Comparison of ENCODE assay signal across 12 mouse cellular contexts in the genomic region with DNA sequence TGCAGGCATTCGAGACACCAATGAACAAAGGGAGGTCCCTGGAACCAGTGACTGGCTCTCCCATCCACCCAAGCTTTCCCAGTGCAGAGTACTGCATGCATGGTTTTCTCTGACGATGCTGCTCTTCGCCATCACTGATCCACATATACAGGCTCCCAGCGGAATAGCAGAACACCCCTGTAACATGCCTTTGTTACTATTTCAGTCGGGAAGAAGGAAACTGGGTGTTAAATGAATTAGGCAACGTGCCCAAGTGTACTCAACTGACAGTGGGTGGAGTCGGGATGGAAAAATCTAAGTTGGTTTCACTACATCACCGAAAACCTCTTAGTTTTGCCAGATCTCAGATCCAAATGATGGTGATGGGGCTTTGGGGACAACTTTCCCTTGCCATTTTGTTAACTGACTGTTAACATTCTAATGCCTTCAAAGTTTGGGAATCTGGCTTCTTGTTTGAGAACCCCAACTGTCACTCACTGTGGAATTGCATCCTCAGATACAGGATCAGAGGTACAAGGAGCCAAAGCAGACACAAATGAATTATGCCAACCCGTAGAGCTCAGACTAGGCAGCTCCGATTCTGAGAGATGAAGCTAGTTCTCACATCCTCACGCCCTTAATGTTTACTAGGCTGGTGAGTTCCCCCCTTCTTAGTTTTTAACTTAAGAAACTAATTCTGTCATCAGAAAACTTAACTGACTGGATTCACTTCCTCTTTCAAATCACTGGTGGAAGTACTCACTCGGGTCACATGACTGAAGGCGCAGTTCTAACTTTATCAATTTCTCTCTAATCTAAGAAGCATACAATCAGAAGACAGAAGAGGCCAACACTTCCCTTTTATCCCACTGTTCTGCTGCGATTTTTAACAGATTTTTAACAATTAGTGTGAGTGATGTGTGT.
A peak's percentile ranks its signal among the peaks of the same experiment; 100 is the strongest.
DNase-seq lines count a peak whose midpoint lies in the region; ATAC-seq and TF ChIP-seq lines count a peak whose summit lies in the region.
"Had no signal": no experiment of that assay in that cellular context is flagged by ENCODE, and none has a peak within 500 bp of the region (broad histone marks: within the 10 kb centered on the region; RNA-seq: fewer than 3 reads in every experiment).

No protein-coding gene starts in this region.

- no peak overlapping the region for H3K4me2 ChIP-seq in kidney, embryonic 15.5 days
- H3K4me2 ChIP-seq in CH12.LX (ENCODE audit: insufficient read depth, low read depth, poor library complexity, severe bottlenecking), result peak overlapping the region; percentile 85
- H3K4me2 ChIP-seq: lung, embryonic 15.5 days had no signal

- no peak for TF ChIP-seq CTCF in CH12.LX (conservative IDR thresholded peaks at IDR 0.05 in 1 of 2, IDR thresholded peaks at IDR 0.05 in 1 of 2; ENCODE audit: low read depth in 2 of 2, low read length in 2 of 2)

- WGBS in kidney, embryonic 15.5 days, result 85% methylated on average over 14 of the region's 14 CpGs
- WGBS in macrophage (ENCODE audit: missing documents), result 24% methylated on average over 14 of the region's 14 CpGs

- DNase-seq in kidney, postnatal 14 days, result peak; percentile 12
- peak; percentile 73 for DNase-seq in CH12.LX (ENCODE audit: extremely low read depth)
- peak; percentile 10 for DNase-seq in c-Kit-positive CD71-negative TER-119-negative erythroid progenitor cells, embryonic 14.5 days (ENCODE audit: low read depth)
- DNase-seq in urinary bladder, adult 18-20 months (ENCODE audit: low spot score in 2 of 2), result no peak
- DNase-seq in embryo, embryonic 9.5 days (ENCODE audit: extremely low spot score), result no peak
- DNase-seq: adrenal gland, postnatal 25 days; kidney, adult 8-10 months; thymus, postnatal 25 days had no signal

- H3K27me3 ChIP-seq in kidney, embryonic 15.5 days, result no peaks in the 10 kb centered on the region
- H3K27me3 ChIP-seq in CH12.LX (replicated peaks), result no peaks in the 10 kb centered on the region
- H3K27me3 ChIP-seq: lung, embryonic 15.5 days had no signal

- H3K27ac ChIP-seq in kidney, embryonic 15.5 days, result no peak overlapping the region
- H3K27ac ChIP-seq in CH12.LX (ENCODE audit: insufficient read depth, low read depth) (peak overlapping the region; percentile 72), macrophage (peak overlapping the region; percentile 81)
- H3K27ac ChIP-seq: lung, embryonic 15.5 days had no signal

- no peaks in the 10 kb centered on the region for H3K9me3 ChIP-seq in kidney, embryonic 15.5 days (replicated peaks)
- H3K9me3 ChIP-seq in CH12.LX (replicated peaks; ENCODE audit: low read length), result no peaks in the 10 kb centered on the region
- H3K9me3 ChIP-seq: lung, embryonic 15.5 days had no signal

- no peak overlapping the region for H3K9ac ChIP-seq in kidney, embryonic 15.5 days
- peak overlapping the region; percentile 53 for H3K9ac ChIP-seq in CH12.LX (ENCODE audit: insufficient read depth, low read depth)
- H3K9ac ChIP-seq: lung, embryonic 15.5 days had no signal

- H3K4me3 ChIP-seq in kidney, embryonic 15.5 days (replicated peaks), result no peak overlapping the region
- H3K4me3 ChIP-seq in CH12.LX (replicated peaks in 1 of 3; ENCODE audit: low read depth in 2 of 3, low read length in 2 of 3, poor library complexity in 1 of 3), result peak overlapping the region in 1 of 3 experiments; percentile 17
- H3K4me3 ChIP-seq in macrophage (ENCODE audit: inconsistent target), result peak overlapping the region; percentile 7; the same call in 1 of the 2 replicates
- H3K4me3 ChIP-seq: lung, embryonic 15.5 days; myocyte had no signal

- 0 out of 2 replicates have a peak, but pooled peaks cover 2% of the 10 kb centered on the region for H3K4me1 ChIP-seq in kidney, embryonic 15.5 days
- peaks cover 29 to 73% of the 10 kb centered on the region in 2 experiments for H3K4me1 ChIP-seq in CH12.LX (ENCODE audit: control insufficient read depth in 1 of 2, insufficient read depth in 2 of 2)

- no peak; the same call in 1 of the 2 replicates for TF ChIP-seq POLR2A in CH12.LX (IDR thresholded peaks at IDR 0.05; ENCODE audit: low read depth, low read length)

- peak; percentile 89 for TF ChIP-seq EP300 in CH12.LX (IDR thresholded peaks at IDR 0.05; ENCODE audit: low read length)

- TF ChIP-seq RAD21 in CH12.LX (IDR thresholded peaks at IDR 0.05; ENCODE audit: low read depth, low read length), result no peak

- H3K79me2 ChIP-seq in CH12.LX (replicated peaks; ENCODE audit: control insufficient read depth, extremely low read depth, insufficient read depth, poor library complexity, severe bottlenecking), result no peaks in the 10 kb centered on the region
- no peaks in the 10 kb centered on the region for H3K79me2 ChIP-seq in macrophage (ENCODE audit: inconsistent target)

- ATAC-seq in kidney, embryonic 15.5 days (replicated peaks; ENCODE audit: low FRiP score), result no peak

- dilution Hi-C loops in CH12.LX (cut with MboI; ENCODE audit: extremely low pct_ligation_motif_present, extremely low pct_unique_long_range_greater_than_20kb, low sequenced_read_pairs), result no loop called here

- no peaks in the 10 kb centered on the region for H3K36me3 ChIP-seq in kidney, embryonic 15.5 days
- H3K36me3 ChIP-seq in CH12.LX (replicated peaks in 1 of 2; ENCODE audit: control insufficient read depth in 1 of 2, insufficient read depth in 1 of 2, low read length in 1 of 2) (no peaks in the 10 kb centered on the region), macrophage (ENCODE audit: inconsistent target) (no peaks in the 10 kb centered on the region)
- H3K36me3 ChIP-seq: lung, embryonic 15.5 days had no signal

- in situ Hi-C loops in CH12.LX (cut with MboI; ENCODE audit: low pct_ligation_motif_present, low pct_unique_long_range_greater_than_20kb, low sequenced_read_pairs), result loop anchor here (25.0 kb wide), 1 partner anchor 400 kb away; no protein-coding TSS in a partner anchor

TF ChIP-seq in CH12.LX, 34 proteins besides CTCF, POLR2A, EP300 and RAD21:
- TF ChIP-seq USF2 (conservative IDR thresholded peaks at IDR 0.05; ENCODE audit: low read depth, low read length) (peak; percentile 88), POLR2AphosphoS2 (IDR thresholded peaks at IDR 0.05; ENCODE audit: low read depth, low read length) (no peak), ZMIZ1 (IDR thresholded peaks at IDR 0.05; ENCODE audit: low read depth, low read length) (no peak), IRF4 (IDR thresholded peaks at IDR 0.05; ENCODE audit: low read depth, low read length) (peak; percentile 87), JUND (conservative IDR thresholded peaks at IDR 0.05; ENCODE audit: low read depth, low read length) (0 out of 2 replicates have a peak, but pooled peaks have one; percentile 6), NELFE (IDR thresholded peaks at IDR 0.05; ENCODE audit: low read depth, low read length) (peak; percentile 27; the same call in 1 of the 2 replicates), ZKSCAN1 (IDR thresholded peaks at IDR 0.05; ENCODE audit: borderline replicate concordance, low read depth, low read length) (no peak), BHLHE40 (IDR thresholded peaks at IDR 0.05; ENCODE audit: low read depth, low read length) (peak; percentile 88), SIN3A (IDR thresholded peaks at IDR 0.05; ENCODE audit: low read length) (peak; percentile 63; the same call in 1 of the 2 replicates), SMC3 (IDR thresholded peaks at IDR 0.05; ENCODE audit: low read depth, low read length) (no peak), CHD1 (IDR thresholded peaks at IDR 0.05; ENCODE audit: low read depth, low read length) (peak; percentile 73; the same call in 1 of the 2 replicates), UBTF (IDR thresholded peaks at IDR 0.05; ENCODE audit: low read depth, low read length) (no peak), MAZ (IDR thresholded peaks at IDR 0.05; ENCODE audit: low read depth, low read length) (0 out of 2 replicates have a peak, but pooled peaks have one; percentile 36), MXI1 (IDR thresholded peaks at IDR 0.05; ENCODE audit: low read depth, low read length) (no peak; the same call in 1 of the 2 replicates), USF1 (IDR thresholded peaks at IDR 0.05; ENCODE audit: low read depth, low read length) (peak; percentile 87), MAX (IDR thresholded peaks at IDR 0.05; ENCODE audit: low read length) (peak; percentile 51), MEF2A (IDR thresholded peaks at IDR 0.05; ENCODE audit: borderline replicate concordance, low read depth, low read length) (peak; percentile 70), KAT2A (IDR thresholded peaks at IDR 0.05; ENCODE audit: insufficient replicate concordance, low read length) (no peak), ETS1 (conservative IDR thresholded peaks at IDR 0.05; ENCODE audit: low read depth, low read length) (peak; percentile 59), RCOR1 (conservative IDR thresholded peaks at IDR 0.05; ENCODE audit: low read depth, low read length) (0 out of 2 replicates have a peak, but pooled peaks have one; percentile 65), JUN (IDR thresholded peaks at IDR 0.05; ENCODE audit: insufficient read depth, low read depth, low read length) (peak; percentile 48; the same call in 1 of the 2 replicates)

Comparison
In these comparisons a context has a peak if more than half of its experiments do, and no peak if none do; other contexts are left out.
1. DNase-seq: peak in kidney, postnatal 14 days (single experiment), CH12.LX (single experiment) and c-Kit-positive CD71-negative TER-119-negative erythroid progenitor cells, embryonic 14.5 days (single experiment); none in urinary bladder, adult 18-20 months (0 of 2) and embryo, embryonic 9.5 days (single experiment).